Mouse (Mus musculus) gastrocnemius, postnatal 25 days (tissue): ENCODE data around the gene Itgb1bp2. TPM values are rescaled to one million over a fixed set of nuclear protein-coding genes. Genes with fewer than 3 reads are reported as not detected.

Experiments
- DNase-seq: peaks from one replicate; pipeline ENCODE4 v3.0.0; 2022
- long read RNA-seq, 2 experiments: library from polyadenylated mRNA; stranded (forward); transcript quantifications; one replicate each; pipeline ENCODE4 v2.0.0; 2021
- total RNA-seq, 2 experiments: library from RNA; stranded (reverse); gene quantifications; 1 replicate in 1 of 2; 2 replicates in 1 of 2; pipeline ENCODE4 v1.2.3; 2021

Itgb1bp2 gene
- total RNA-seq = 100 to 1,000 TPM; 228 to 250 TPM
- long read RNA-seq, experiment 1, transcript Itgb1bp2-201 (11 exons, 1,314 nt) = major isoform, 76 of 173 reads
- long read RNA-seq, experiment 1, partial matches to known transcripts = 16 of 173 reads
- long read RNA-seq, experiment 1, other reads (novel, unspliced or antisense) = 81 of 173 reads
- long read RNA-seq, experiment 2, transcript Itgb1bp2-201 (11 exons, 1,314 nt) = major isoform, 99 of 168 reads
- long read RNA-seq, experiment 2, partial matches to known transcripts = 3 of 168 reads
- long read RNA-seq, experiment 2, other reads (novel, unspliced or antisense) = 66 of 168 reads

- DNase-seq = peak; percentile 46
Observed at GRCm38 (mm10) chrX:101448886-101449475, at the start of gene Itgb1bp2. TSS of gene Itgb1bp2 (plus strand) at chrX:101449088.

- DNase-seq = peak; percentile 41
Observed at GRCm38 (mm10) chrX:101418946-101419724, 29.8 kb upstream of the Itgb1bp2 start.

GRCm38 (mm10) chrX:101419725-101420699 is 28.9 kb upstream of the Itgb1bp2 start:
- peak; percentile 91 for DNase-seq

- no peak for DNase-seq
Observed at GRCm38 (mm10) chrX:101420700-101421095, 28.2 kb upstream of the Itgb1bp2 start, which contains the start of gene Zmym3. TSS of gene Zmym3 (minus strand) at chrX:101420849.

- DNase-seq = no peak
Observed at GRCm38 (mm10) chrX:101423462-101423861, 25.4 kb upstream of the Itgb1bp2 start.

GRCm38 (mm10) chrX:101427774-101428173 is 21.1 kb upstream of the Itgb1bp2 start:
- DNase-seq = no peak

- DNase-seq = no peak
Observed at GRCm38 (mm10) chrX:101428785-101429141, 20.1 kb upstream of the Itgb1bp2 start.

- DNase-seq = peak; percentile 83
Observed at GRCm38 (mm10) chrX:101429142-101429949, 19.5 kb upstream of the Itgb1bp2 start, which contains the start of gene Nono. TSS of gene Nono (plus strand) at chrX:101429318.

GRCm38 (mm10) chrX:101429976-101430375 is 18.9 kb upstream of the Itgb1bp2 start:
- DNase-seq = no peak

GRCm38 (mm10) chrX:101451147-101451546 is 2.3 kb downstream of the Itgb1bp2 start:
- DNase-seq = no peak

GRCm38 (mm10) chrX:101451591-101451990 is 2.7 kb downstream of the Itgb1bp2 start:
- DNase-seq = no peak

- no peak for DNase-seq
Observed at GRCm38 (mm10) chrX:101472202-101472601, 23.3 kb downstream of the Itgb1bp2 start.

- no peak for DNase-seq
Observed at GRCm38 (mm10) chrX:101481604-101482350, 32.9 kb downstream of the Itgb1bp2 start.

GRCm38 (mm10) chrX:101486487-101487152 is 37.7 kb downstream of the Itgb1bp2 start:
- DNase-seq = peak; percentile 9

Other genes with a start within 250 kb of the Itgb1bp2 start
- 10 to 100 TPM; 23.4 to 25.5 TPM for gene Snx12, start 226.5 kb upstream of the Itgb1bp2 start, total RNA-seq
- 10 to 100 TPM; 84.7 to 93.9 TPM for gene Foxo4, start 194.6 kb upstream of the Itgb1bp2 start, total RNA-seq
- not detected for gene Gm614, start 185.1 kb upstream of the Itgb1bp2 start, total RNA-seq
- gene Il2rg, start 180.8 kb upstream of the Itgb1bp2 start, total RNA-seq = 1 to 10 TPM; 1.3 to 2.6 TPM
- gene Gm20489, start 180.1 kb upstream of the Itgb1bp2 start, total RNA-seq = not detected
- 10 to 100 TPM; 15.4 to 15.6 TPM for gene Med12, start 175.1 kb upstream of the Itgb1bp2 start, total RNA-seq
- under 1 TPM; 0.08 to 0.20 TPM for gene Nlgn3, start 149.9 kb upstream of the Itgb1bp2 start, total RNA-seq
- gene Gjb1, start 72.7 kb upstream of the Itgb1bp2 start, total RNA-seq = under 1 TPM; 0.46 TPM
- 1 to 10 TPM; 7.8 to 9.7 TPM for gene Zmym3, start 28.2 kb upstream of the Itgb1bp2 start, total RNA-seq
- 10 to 100 TPM; 40.4 to 46.1 TPM for gene Nono, start 19.8 kb upstream of the Itgb1bp2 start, total RNA-seq
- gene Taf1, start 83.6 kb downstream of the Itgb1bp2 start, total RNA-seq = 1 to 10 TPM; 6.0 to 8.5 TPM
- gene Ogt, start 191.0 kb downstream of the Itgb1bp2 start, total RNA-seq = 10 to 100 TPM; 56.9 to 62.1 TPM